Mouse (Mus musculus): ENCODE results near the gene Cox5b.

Gene Cox5b

GRCm38 (mm10) chr1:36683810-36684467 lies 7.3 kb upstream of the Cox5b start:
- DNase-seq (ENCODE audit: low spot score in 2 of 2) = peak; percentile 62 to 76

GRCm38 (mm10) chr1:36690671-36691235 lies 496 bp upstream of the Cox5b start:
- DNase-seq (ENCODE audit: low spot score in 2 of 2) = no peak

GRCm38 (mm10) chr1:36694871-36695270 lies 3.6 kb downstream of the Cox5b start:
- DNase-seq (ENCODE audit: low spot score in 2 of 2) = no peak

GRCm38 (mm10) chr1:36696411-36696810 lies 5.2 kb downstream of the Cox5b start:
- DNase-seq (ENCODE audit: low spot score in 2 of 2) = no peak

- no peak for DNase-seq (ENCODE audit: low spot score in 2 of 2)
These were observed 5.8 kb downstream of the Cox5b start for GRCm38 (mm10) chr1:36697030-36697429.

GRCm38 (mm10) chr1:36707166-36707565 lies 15.9 kb downstream of the Cox5b start:
- no peak for DNase-seq (ENCODE audit: low spot score in 2 of 2)

GRCm38 (mm10) chr1:36707797-36708196 lies 16.5 kb downstream of the Cox5b start:
- DNase-seq (ENCODE audit: low spot score in 2 of 2) = no peak

- no peak for DNase-seq (ENCODE audit: low spot score in 2 of 2)
These were observed 17.4 kb downstream of the Cox5b start for GRCm38 (mm10) chr1:36708626-36709025.

- DNase-seq (ENCODE audit: low spot score in 2 of 2) = no peak
These were observed 18.0 kb downstream of the Cox5b start for GRCm38 (mm10) chr1:36709055-36709853.

GRCm38 (mm10) chr1:36709854-36710280 lies 18.6 kb downstream of the Cox5b start, which contains the start of gene 4933424G06Rik:
Gene 4933424G06Rik, plus strand, starts transcription at chr1:36710149.
- DNase-seq (ENCODE audit: low spot score in 2 of 2) = peak; percentile 96

GRCm38 (mm10) chr1:36711104-36711503 lies 19.9 kb downstream of the Cox5b start:
- no peak for DNase-seq (ENCODE audit: low spot score in 2 of 2)

GRCm38 (mm10) chr1:36714311-36714710 lies 23.1 kb downstream of the Cox5b start, which contains the start of gene Actr1b:
Gene Actr1b, minus strand, starts transcription at chr1:36714422.
- no peak for DNase-seq (ENCODE audit: low spot score in 2 of 2)

GRCm38 (mm10) chr1:36718786-36719185 lies 27.5 kb downstream of the Cox5b start:
- DNase-seq (ENCODE audit: low spot score in 2 of 2) = no peak

- DNase-seq (ENCODE audit: low spot score in 2 of 2) = no peak
These were observed 32.2 kb downstream of the Cox5b start for GRCm38 (mm10) chr1:36723146-36724056.

GRCm38 (mm10) chr1:36724057-36724431 lies 32.8 kb downstream of the Cox5b start:
- DNase-seq (ENCODE audit: low spot score in 2 of 2) = no peak

- DNase-seq (ENCODE audit: low spot score in 2 of 2) = peak; percentile 71 to 81
These were observed 46.1 kb downstream of the Cox5b start for GRCm38 (mm10) chr1:36737300-36737699.

- DNase-seq (ENCODE audit: low spot score in 2 of 2) = no peak
These were observed 48.0 kb downstream of the Cox5b start for GRCm38 (mm10) chr1:36739231-36739630.

GRCm38 (mm10) chr1:36743046-36743445 lies 51.8 kb downstream of the Cox5b start:
- no peak for DNase-seq (ENCODE audit: low spot score in 2 of 2)

Measured in cerebellum, postnatal 4 days (tissue).